Mouse (Mus musculus) embryonic facial prominence, embryonic 12.5 days (tissue): ENCODE measurements around the gene Scube1. TPM values are rescaled to one million over a fixed set of nuclear protein-coding genes. Genes with fewer than 3 reads are reported as not detected.

ENCODE experiments used
- ATAC-seq: fragments of 200-750 bp; cut with Nextera tagmentation; 2 replicates; pipeline ENCODE4 v1.8.0; 2017; ENCODE audit not compliant: insufficient number of reproducible peaks, insufficient read depth, low FRiP score, low TSS enrichment
- H3K27ac ChIP-seq: fragments of 300-500 bp; sonication (generic); 2 replicates; pipeline ENCODE4 v1.5.1; 2016; ENCODE audit warnings: mild to moderate bottlenecking
- H3K27me3 ChIP-seq: fragments of 300-500 bp; sonication (generic); 2 replicates; pipeline ENCODE4 v1.6.1; 2016; ENCODE audit warnings: mild to moderate bottlenecking, moderate library complexity
- H3K36me3 ChIP-seq: fragments of 300-500 bp; sonication (generic); 2 replicates; pipeline ENCODE4 v1.6.1; 2016; ENCODE audit warnings: mild to moderate bottlenecking
- H3K4me1 ChIP-seq: fragments of 300-500 bp; sonication (generic); 2 replicates; pipeline ENCODE4 v1.6.1; 2016
- H3K4me2 ChIP-seq: fragments of 300-500 bp; sonication (generic); replicated peaks from 2 replicates; pipeline ENCODE4 v1.6.1; 2016; ENCODE audit warnings: mild to moderate bottlenecking, moderate library complexity
- H3K4me3 ChIP-seq: fragments of 300-500 bp; sonication (generic); 2 replicates; pipeline ENCODE4 v1.5.1; 2016; ENCODE audit warnings: mild to moderate bottlenecking
- H3K9ac ChIP-seq: fragments of 300-500 bp; sonication (generic); 2 replicates; pipeline ENCODE4 v1.6.1; 2016; ENCODE audit warnings: mild to moderate bottlenecking, moderate library complexity
- H3K9me3 ChIP-seq: fragments of 300-500 bp; sonication (generic); 2 replicates; pipeline ENCODE4 v1.6.1; 2016; ENCODE audit warnings: mild to moderate bottlenecking, moderate library complexity
- WGBS: fragments of 180-500 bp; shearing (Covaris S2); methylation state at CpG from one replicate; pipeline ENCODE4 v1.1.7; 2016; 5-methylcytosine and 5-hydroxymethylcytosine counted together
- polyA plus RNA-seq: library from polyadenylated mRNA; unstranded; fragments of >200 nt; fragmentation: Nextera tagmentation; extraction: Ambion mirVana; gene quantifications from 2 replicates; pipeline ENCODE4 v1.2.1, GENCODE M21; 2016

Scube1 gene
- polyA plus RNA-seq, 1 experiment from 2014 or later = 48.4 TPM

- Histone ChIP-seq H3K36me3 (no peaks in the 10 kb centered on the region), H3K4me2 (peak overlapping the region; percentile 95), H3K27ac (no peak overlapping the region), H3K4me1 (peaks cover 18% of the 10 kb centered on the region), H3K27me3 (0 out of 2 replicates have a peak, but pooled peaks cover 5% of the 10 kb centered on the region), H3K9me3 (no peaks in the 10 kb centered on the region), H3K9ac (peak overlapping the region; percentile 19; the same call in 1 of the 2 replicates), H3K4me3 (peak overlapping the region; percentile 47)
- ATAC-seq = peak; percentile 31; the same call in 1 of the 2 replicates
- 28% methylated on average over 15 of the region's 15 CpGs for WGBS
These were observed 162.1 kb downstream of the Scube1 start for GRCm38 (mm10) chr15:83562626-83563270.

- Histone ChIP-seq H3K36me3 (no peaks in the 10 kb centered on the region), H3K9ac (no peak overlapping the region), H3K27ac (no peak overlapping the region), H3K4me2 (no peak overlapping the region), H3K4me3 (no peak overlapping the region), H3K27me3 (0 out of 2 replicates have a peak, but pooled peaks cover 5% of the 10 kb centered on the region), H3K9me3 (no peaks in the 10 kb centered on the region), H3K4me1 (peaks cover 18% of the 10 kb centered on the region)
- ATAC-seq = no peak
- 49% methylated on average over 5 of the region's 5 CpGs for WGBS
These were observed 163.8 kb downstream of the Scube1 start for GRCm38 (mm10) chr15:83560941-83561477.

GRCm38 (mm10) chr15:83555161-83555974, 169.5 kb downstream of the Scube1 start:
- Histone ChIP-seq H3K27me3 (no peaks in the 10 kb centered on the region), H3K4me3 (peak overlapping the region; percentile 90), H3K4me2 (peak overlapping the region; percentile 83), H3K27ac (peak overlapping the region; percentile 93), H3K9ac (peak overlapping the region; percentile 92), H3K9me3 (no peaks in the 10 kb centered on the region), H3K36me3 (peaks cover 19% of the 10 kb centered on the region), H3K4me1 (0 out of 2 replicates have a peak, but pooled peaks cover 4% of the 10 kb centered on the region)
- peak; percentile 86 for ATAC-seq
- WGBS = under 1% methylated on average over 72 of the region's 74 CpGs

Other genes starting within 250 kb of the Scube1 start
- 26.6 and 27.6 TPM in 2 replicates for gene Ttll1, start 214.1 kb downstream of the Scube1 start, polyA plus RNA-seq
- gene Bik, start 198.2 kb downstream of the Scube1 start, polyA plus RNA-seq = 3.4 TPM in 2 replicates
- gene Tspo, start 161.4 kb downstream of the Scube1 start, polyA plus RNA-seq = 25.1 and 27.1 TPM in 2 replicates
- 51.3 and 52.7 TPM in 2 replicates for gene Mcat, start 161.2 kb downstream of the Scube1 start, polyA plus RNA-seq
- 48.9 and 51.0 TPM in 2 replicates for gene Ttll12, start 129.9 kb downstream of the Scube1 start, polyA plus RNA-seq
- gene Mpped1, start 54.4 kb upstream of the Scube1 start, polyA plus RNA-seq = 10.1 and 11.5 TPM in 2 replicates